Mouse (Mus musculus) ES-Bruce4 (cell line): Measurements from ENCODE around the gene Pcsk2.

ENCODE experiments used
- CTCF ChIP-seq: IDR thresholded peaks from one replicate; pipeline ENCODE4 v1.8.1; 2011; ENCODE audit warnings: low read depth, low read length
- EP300 ChIP-seq: IDR thresholded peaks from 2 replicates; pipeline ENCODE4 v1.6.1; 2011; ENCODE audit warnings: low read depth, low read length; ENCODE audit not compliant: insufficient read depth
- POLR2A ChIP-seq: IDR thresholded peaks from one replicate; pipeline ENCODE4 v1.8.1; 2011; ENCODE audit warnings: low read length; ENCODE audit not compliant: insufficient read depth

DNA sequence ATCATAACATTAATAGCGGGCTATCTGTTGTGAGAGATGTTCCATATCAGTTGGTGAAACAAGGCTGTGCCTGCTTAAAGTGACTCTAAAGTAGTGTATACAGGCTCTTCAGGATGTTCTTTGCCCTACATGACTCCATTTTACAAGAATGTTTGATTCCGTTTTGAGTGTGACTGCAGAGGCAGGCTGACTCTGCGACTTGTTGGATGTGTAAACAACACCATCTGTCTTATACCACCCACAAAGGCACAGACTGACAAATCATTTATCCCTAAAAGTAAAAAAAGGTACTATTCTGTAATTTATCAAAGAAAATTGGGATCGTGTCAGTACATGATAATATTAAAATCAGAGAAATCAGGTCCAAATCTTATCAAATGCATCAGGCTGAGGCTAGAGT is 108.7 kb downstream of the Pcsk2 start:
- TF ChIP-seq POLR2A = no peak
- TF ChIP-seq CTCF = no peak
- no peak for TF ChIP-seq EP300
